Mouse (Mus musculus) lung, postnatal 0 days (tissue): ENCODE measurements around the gene Lnx2.

Experiments used
- CTCF ChIP-seq: IDR thresholded peaks from 2 replicates; pipeline ENCODE4 v1.5.1; 2016; ENCODE audit warnings: antibody characterized with exemption, mild to moderate bottlenecking
- EP300 ChIP-seq: IDR thresholded peaks from 2 replicates; pipeline ENCODE4 v1.6.1; 2016; ENCODE audit warnings: antibody characterized with exemption, mild to moderate bottlenecking, control low read depth

- no peak for TF ChIP-seq CTCF
- no peak for TF ChIP-seq EP300
Measured at GRCm38 (mm10) chr5:147023245-147023970, 53.0 kb downstream of the Lnx2 start.
